Mouse (Mus musculus): ENCODE data around the gene Phf5a.

Phf5a gene

DNA sequence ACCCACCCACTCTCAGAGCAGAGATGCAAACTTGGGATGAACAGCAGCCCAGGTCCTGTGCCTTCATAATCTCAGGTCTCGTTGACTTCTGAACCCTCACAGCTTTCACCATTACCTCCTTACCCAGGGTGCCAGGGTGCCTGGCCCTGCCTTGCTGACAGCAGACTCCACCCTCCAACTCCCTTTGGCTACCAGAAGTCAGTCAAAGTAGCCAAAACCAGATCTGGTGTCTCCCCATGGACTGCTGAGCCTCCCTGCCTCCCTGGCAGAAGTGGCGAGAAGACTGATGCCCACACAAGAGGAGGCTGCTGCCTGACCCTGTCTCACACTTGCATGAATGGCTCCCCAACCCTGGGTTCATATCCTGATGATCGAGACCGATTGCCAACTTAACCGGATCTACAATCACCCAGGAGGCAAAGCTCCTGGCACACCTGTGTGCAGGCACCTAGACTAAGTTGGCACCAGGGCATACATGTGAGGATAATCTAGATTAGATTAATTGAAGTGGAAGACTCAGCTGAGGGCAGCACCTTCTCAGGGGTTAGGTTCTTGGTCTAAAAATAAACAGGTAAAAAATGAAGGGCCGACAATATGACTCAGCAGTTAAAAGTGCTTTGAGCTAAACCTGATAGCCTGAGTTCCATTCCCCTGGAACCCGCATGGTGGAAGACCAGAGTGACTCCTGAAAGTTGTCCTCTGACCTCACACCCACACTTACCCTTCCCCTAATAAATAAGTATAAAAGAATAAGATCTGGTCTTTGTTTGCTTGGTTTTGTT lies 43.1 kb downstream of the Phf5a start:
- DNase-seq (ENCODE audit: low spot score in 2 of 2), result no peak

DNA sequence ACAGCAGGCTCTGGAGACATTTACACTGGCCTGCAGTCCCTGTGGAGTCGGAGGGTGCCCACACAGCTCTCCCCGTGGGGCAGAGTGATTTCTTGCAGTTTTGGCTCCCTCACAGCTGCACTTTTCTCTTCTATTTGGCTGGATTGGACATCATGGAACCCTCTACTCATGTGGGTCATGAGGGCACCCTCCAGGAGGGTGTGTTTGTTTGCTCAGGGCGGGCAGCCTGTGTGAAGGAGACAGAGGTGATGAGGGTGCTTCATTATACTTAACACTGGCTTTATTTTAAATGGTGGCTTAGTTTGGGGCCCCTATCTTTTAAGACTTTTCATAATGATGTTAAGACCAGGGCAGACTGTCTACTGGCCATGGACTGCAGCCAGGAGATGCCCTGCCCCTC lies 46.9 kb downstream of the Phf5a start:
- DNase-seq (ENCODE audit: low spot score in 2 of 2), result no peak

DNA sequence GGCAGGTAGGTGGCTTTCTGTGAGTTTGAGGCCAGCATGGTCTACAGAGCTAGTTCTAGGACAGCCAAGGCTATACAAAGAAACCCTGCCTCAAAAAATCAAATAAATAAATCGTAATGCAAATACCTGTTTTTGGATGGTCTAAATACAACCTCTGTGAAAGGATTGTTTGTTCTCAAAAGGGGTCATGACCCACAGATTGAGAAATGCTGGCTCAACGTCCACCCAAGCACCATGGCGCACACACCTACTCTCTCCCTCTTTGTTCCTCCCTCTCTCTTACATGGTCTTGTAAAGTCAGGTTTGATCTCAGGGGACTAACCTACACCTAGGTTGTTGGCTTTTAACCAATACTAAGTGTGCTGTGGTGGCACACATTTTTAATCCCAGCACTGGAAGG lies 49.1 kb downstream of the Phf5a start:
- DNase-seq (ENCODE audit: low spot score in 2 of 2), result no peak

DNA sequence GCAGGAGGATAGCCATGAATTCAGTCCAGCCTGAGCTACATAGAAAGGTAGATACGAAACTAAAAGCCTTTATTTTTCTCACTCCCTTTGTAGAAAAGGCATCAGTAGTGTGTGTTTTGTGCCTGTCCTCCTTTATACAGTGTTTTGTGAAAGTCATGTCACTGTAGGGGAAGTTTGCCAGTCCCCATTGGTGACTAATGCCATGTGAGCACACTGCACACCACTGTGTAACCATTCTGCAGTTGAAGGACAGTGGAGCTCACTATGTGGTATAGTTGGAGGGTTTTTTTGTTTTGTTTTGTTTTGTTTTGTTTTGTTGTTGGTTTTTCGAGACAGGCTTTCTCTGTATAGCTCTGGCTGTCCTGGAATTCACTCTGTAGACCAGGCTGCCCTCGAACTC lies 53.3 kb downstream of the Phf5a start:
- no peak for DNase-seq (ENCODE audit: low spot score in 2 of 2)

DNA sequence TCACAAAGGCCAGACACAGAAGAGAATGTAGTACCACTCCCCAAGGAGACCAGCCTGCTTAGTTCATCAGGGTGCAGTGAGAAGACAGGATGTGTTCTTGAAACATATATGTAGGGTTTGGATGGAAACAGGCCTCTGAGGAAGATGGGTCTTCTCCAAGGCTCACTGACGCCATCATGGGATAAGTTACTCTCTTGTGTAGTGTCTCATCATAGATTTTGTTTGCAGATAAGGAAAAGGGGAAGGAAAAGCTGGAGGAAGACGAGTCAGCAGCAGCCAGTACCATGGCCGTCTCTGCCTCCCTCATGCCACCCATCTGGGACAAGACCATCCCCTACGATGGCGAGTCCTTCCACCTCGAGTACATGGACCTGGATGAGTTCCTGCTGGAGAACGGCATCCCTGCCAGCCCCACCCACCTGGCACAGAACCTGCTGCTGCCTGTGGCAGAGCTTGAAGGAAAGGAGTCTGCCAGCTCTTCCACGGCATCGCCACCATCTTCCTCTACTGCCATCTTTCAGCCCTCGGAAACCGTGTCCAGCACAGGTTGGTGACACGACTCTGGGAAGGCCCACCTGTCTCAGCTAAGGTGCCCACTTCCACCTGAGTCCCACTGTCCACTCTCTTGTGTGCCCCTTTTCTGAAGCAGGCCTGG lies 56.9 kb downstream of the Phf5a start:
- DNase-seq (ENCODE audit: low spot score in 2 of 2), result no peak
